Mouse (Mus musculus) monocyte, adult 5-6 weeks (primary cell): Measurements from ENCODE around the gene Ugt1a5. TPM values are rescaled to one million over a fixed set of nuclear protein-coding genes. Genes with fewer than 3 reads are reported as not detected.
"Not testable (repeated sequence)": the region's sequence is repeated elsewhere in the genome, so short reads cannot be mapped to it uniquely, and the experiment has no call there.

Experiments used
- ATAC-seq: fragments of 153-309, 156-312 bp; replicated peaks from 2 replicates; pipeline ENCODE4 v1.8.0; 2017; ENCODE audit warnings: mild to moderate bottlenecking; ENCODE audit not compliant: low TSS enrichment, insufficient number of reproducible peaks, severe bottlenecking, poor library complexity, low FRiP score
- total RNA-seq: library from RNA; stranded (forward); fragments of 200-1000, 200-491, 200-594 nt; gene quantifications from 3 replicates; pipeline ENCODE4 v1.2.3, GENCODE M21; 2017

Gene Ugt1a5
- 1.5 to 2.3 TPM in 2 of 3 replicates, not detected in the other for total RNA-seq

DNA sequence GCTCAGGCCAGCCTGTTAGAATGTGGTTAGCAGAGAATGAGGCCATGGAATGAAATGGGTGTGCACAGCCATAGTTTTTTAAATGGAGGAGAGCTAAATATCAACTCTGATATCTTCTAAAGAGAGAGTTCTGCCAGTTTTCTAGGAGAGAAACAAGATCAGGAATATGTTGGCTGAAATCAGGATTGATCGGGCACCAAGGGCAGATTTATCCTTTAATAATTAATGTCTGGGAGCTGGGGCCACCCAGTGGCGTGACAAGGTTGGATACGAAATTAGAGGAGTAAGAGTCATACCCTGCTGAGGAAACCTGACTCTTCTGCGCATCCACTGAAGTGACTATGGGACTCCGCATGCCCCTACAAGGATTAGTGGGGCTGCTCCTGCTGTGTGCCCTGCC lies at the start of gene Ugt1a5:
Gene Ugt1a5, plus strand, starts transcription at position 302 of the 400 bp plus-strand sequence.
- no peak for ATAC-seq

DNA sequence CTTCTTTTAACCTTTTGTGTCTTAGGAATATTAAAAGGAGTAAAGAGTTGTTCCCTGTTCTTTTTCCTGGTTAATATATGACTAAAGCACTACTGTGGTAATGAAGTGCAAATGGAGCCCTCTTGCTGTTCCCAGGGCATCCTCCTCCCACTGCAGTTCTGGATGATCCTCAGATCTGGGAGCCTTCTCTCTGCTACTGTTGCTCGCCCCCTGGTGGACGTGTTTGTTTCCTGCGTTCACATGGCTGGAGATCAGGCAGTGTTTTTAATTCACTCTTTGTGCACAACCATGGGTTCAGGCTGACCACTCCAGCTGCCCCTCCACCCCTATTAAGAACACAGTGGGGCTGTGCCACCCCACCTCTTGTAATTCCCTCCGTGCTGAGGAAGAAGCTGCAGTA lies 45.3 kb upstream of the Ugt1a5 start:
- peak; percentile 76 for ATAC-seq

DNA sequence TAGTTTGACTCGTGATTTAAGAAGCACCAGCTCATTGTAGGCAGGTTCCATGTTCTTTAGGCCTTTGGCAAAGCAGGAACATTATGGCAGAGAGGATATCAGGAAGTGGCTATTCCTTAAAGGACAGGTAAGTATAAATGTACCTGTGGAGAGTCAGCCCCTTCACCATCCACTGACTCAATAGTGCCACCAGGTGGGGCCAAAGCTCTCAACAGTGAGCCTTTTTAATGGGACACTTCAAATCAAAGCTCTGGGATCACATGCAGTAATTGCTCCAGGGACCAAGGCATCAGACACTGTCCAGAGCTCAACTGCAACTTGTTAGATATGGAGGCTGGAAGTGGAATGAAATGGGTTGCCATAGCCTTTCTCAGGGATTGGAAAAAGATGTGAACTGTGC lies 44.3 kb upstream of the Ugt1a5 start:
- not testable (repeated sequence) for ATAC-seq

DNA sequence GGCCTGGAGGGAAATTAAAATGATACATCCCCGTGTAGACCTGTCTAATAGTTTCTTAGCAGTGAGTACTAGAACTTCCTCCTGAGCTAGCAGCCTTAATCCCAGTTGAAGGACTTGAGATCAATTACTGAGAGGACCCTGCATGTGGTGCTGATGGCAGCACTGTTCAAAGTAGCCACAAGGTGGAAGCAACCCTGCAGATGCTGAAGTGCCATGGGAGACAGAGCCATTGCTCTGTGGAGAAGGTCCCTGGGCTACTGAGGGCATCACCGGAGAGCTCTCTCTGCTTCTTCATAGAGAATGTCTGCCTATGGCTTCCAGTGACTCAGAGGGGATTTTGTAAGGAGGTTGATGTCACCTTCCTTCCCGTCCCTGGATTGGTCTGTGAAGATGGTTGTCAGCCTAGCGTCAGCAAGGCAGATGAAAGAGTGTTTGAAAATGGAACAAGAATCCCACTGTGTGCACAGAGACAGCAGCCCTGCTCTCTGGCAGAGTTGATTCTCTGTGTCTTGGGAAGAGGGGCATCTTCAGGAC lies 39.9 kb upstream of the Ugt1a5 start:
- peak; percentile 74 for ATAC-seq

DNA sequence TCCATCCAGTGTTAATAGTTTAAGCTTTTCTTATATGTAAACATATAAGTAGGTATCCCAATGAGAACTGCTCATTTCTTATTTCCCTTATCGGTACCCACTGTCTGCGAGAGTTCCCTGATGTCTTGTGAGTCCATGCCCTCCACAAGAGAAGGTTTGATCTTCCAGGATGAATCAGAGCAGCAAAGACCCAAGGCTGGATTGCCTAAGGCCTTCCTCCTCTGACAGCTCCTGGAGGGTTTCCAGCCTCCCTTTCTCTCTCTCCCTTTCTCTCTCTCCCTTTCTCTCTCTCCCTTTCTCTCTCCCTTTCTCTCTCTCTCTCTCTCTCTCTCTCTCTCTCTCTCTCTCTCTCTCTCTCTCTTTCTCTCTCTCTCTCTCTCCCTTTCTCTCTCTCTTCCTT lies 36.7 kb upstream of the Ugt1a5 start:
- ATAC-seq, result not testable (repeated sequence)

DNA sequence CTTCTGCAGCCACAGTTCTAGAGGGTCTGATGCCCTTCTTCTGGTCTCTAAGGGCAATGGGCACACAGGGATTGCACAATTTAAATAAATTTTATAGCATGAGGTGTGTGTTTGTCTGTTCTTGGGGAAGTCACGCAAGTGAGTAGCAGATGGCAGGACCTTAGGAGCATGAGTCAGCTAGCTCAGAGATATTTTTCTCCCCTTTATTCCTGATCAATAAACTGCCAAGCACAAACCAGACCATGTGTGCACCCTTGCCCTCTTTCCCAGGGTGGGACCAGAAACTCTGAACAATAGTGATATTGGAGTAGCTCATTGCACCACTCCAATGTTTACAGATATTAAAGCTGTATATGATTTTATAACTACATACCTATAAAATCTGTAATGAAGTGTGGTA lies 35.6 kb upstream of the Ugt1a5 start:
- not testable (repeated sequence) for ATAC-seq

DNA sequence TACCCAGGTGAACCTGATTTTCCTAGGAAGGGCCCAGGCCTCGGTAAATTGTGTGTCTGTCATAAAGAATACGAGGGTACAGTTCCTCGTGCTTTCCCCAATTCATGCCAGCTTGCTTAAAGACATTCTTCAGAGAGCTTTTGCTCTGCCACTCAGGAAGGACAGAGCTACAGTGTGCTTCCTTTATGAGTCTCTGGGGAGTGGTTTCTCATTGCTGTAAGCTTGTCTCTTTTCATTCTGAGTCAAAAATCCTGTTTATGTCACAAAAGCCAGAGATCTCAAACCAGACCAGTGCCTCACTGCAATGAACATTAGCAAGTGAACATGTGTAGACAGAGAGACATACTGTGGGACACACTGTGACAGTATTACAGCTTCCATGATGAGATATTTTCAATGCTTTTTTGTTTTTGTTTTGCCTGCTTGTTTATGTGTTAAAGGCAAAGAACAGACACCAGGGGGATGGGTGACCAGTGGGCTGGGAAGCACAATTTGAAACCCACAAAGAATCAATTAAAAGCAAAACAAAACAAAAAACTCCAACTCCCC lies 31.8 kb upstream of the Ugt1a5 start:
- no peak for ATAC-seq

DNA sequence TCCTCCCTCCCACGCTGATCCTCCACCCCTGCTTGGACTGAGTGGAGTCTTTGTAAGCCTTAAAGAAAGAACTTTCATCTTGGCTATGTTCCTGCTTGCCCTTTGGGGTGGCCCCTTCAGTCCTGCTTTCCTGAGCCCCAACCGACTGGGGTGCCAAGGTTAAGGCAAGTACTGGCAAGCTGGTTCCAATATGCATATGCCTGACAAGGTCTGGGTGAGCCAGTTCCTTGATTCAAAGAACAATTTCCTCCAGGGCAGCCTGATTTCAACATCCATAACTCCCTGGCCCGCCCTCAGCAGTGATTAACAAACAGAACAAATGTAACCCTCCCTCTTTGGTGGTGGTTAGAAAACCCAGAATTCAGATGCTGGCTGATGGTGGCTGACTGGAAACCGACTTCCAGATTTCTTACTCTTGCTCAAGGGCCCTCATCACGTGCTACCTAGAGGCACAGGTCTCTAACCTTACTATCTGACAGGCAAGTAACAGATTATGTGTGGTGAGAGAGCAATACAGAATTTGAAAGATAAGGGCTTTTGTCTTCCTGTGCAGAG lies 31.3 kb upstream of the Ugt1a5 start, which contains the start of gene Ugt1a6a:
Gene Ugt1a6a, plus strand, starts transcription at position 353 of the 555 bp plus-strand sequence.
- ATAC-seq, result peak; percentile 84

DNA sequence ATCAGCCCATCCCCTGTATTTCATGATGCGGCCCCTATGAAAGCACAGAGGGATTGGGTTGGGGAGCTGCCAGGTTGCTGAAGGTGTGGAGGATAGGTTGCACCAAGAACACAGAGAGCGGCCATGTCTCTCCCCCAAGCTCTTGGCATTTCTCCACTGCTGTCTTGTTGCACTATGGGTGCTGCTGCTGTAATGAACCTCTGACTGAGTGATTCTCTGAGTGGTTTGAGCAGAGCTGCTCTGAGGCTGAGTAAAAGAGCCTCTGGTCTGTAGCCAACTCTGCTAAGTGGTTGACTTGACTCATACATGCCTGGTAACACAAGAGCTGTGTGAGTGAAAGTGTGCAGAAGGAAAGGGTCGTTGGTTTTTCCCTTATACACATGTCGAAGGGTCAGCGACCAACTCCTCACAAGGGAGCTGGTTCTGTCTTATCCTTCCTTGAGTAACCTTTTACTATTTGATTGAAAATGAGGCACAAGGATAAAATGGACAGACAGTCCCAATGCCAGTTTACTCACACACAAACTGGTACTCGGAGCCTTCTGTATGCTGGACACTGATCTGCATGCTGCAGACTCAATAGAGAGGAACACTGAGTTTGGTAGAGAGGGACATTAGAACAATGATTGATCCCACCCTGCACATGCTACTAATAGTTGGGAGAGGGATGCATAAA lies 30.4 kb upstream of the Ugt1a5 start:
- ATAC-seq, result not testable (repeated sequence)

DNA sequence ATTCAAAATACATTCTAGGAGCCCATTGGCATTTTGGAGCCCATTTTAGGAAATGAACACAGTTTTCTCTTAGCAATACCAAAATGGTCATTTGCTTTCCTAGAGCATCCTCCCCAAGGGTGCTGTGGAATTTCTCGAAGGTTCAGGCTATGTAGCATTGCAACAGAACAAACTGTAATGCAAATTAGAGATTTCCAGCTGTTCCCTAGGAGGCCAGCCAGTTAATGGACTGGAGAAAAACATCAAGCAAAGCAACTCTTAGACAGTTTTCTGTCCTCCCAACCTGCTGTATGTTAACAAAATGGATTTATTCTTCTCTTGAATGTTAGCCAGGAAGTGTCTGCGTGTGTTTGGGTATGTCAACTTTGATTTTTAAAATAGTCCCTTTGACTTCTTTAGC lies 29.2 kb upstream of the Ugt1a5 start:
- no peak for ATAC-seq

DNA sequence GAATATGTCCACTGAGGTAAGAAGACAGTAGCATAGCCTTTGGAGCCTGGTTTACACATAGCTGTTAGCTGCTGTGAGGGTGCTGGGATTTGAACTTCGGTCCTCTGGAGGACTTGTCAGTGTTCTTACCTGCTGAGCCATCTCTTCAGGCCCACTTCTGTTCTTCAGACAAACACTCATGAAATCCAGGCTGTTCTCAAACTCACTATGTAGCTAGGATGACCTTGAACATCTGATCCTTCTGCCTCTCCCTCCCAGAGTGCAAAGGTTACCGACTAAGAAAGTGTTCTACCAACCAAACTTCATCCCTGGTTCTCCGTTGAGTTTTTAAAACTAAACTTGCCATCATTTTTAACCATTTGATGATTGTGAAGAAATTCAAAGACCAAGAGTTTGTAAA lies 28.5 kb upstream of the Ugt1a5 start:
- no peak for ATAC-seq

DNA sequence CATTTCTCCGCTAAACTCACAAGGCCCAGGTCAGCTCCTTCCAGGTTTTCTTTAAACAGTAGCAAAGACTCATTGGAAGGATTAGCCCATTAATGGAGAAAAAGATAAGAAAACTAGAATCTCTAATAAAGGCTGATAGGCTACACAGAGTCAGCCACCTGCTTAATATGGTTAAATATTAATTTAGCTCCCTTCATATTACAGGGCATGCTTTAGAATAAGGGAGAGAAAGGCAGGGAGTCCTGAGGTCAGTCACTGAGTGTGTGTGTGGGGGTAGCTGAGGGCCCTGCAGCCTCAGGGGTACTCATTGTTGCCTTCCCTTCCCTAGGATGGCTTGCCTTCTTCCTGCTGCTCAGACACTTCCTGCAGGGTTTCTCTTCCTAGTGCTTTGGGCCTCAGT lies 27.7 kb upstream of the Ugt1a5 start:
- no peak for ATAC-seq

DNA sequence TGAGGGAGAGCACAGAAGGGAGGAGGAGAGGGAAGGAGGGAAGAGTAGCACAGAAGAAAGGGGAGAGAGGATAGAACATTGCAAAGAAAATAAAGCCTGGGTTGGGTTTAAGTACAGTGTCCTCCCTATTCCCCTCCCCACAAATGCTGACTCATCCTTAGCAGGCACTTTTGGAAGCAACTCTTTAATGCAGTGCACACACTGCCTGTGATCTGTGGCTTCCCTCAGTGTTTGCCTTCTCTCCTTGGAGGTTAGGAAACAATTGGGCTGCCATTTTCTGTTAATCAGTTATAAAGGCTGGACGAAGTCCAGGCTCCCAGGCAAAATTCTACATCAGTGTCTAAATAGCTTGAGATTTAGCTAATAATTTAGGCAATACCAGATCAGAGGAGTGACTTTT lies 25.3 kb upstream of the Ugt1a5 start:
- not testable (repeated sequence) for ATAC-seq

DNA sequence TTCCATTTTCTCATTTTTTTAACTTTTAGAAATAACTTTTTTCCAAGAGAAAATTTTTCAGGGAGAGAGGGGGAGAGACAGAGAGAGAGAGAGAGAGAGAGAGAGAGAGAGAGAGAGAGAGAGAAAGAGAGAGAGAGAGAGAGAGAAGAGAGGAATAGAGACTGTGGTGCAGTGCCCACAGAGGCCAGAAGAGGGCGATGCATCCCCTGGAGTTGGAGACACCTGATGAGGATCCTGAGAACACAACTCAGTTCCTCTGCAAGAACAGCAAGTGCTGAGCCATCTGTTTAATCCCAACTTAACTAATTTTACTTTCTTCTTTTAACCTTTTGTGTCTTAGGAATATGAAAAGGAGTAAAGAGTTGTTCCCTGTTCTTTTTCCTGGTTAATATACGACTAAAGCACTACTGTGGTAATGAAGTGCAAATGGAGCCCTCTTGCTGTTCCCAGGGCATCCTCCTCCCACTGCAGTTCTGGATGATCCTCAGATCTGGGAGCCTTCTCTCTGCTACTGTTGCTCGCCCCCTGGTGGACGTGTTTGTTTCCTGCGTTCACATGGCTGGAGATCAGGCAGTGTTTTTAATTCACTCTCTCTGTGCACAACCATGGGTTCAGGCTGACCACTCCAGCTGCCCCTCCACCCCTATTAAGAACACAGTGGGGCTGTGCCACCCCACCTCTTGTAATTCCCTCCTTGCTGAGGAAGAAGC lies 21.7 kb upstream of the Ugt1a5 start:
- peak; percentile 80 for ATAC-seq

DNA sequence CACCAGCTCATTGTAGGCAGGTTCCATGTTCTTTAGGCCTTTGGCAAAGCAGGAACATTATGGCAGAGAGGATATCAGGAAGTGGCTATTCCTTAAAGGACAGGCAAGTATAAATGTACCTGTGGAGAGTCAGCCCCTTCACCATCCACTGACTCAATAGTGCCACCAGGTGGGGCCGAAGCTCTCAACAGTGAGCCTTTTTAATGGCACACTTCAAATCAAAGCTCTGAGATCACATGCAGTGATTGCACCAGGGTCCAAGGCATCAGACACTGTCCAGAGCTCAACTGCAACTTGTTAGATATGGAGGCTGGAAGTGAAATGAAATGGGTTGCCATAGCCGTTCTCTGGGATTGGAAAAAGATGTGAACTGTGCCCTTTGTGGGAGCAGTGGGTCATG lies 20.5 kb upstream of the Ugt1a5 start:
- ATAC-seq, result not testable (repeated sequence)

DNA sequence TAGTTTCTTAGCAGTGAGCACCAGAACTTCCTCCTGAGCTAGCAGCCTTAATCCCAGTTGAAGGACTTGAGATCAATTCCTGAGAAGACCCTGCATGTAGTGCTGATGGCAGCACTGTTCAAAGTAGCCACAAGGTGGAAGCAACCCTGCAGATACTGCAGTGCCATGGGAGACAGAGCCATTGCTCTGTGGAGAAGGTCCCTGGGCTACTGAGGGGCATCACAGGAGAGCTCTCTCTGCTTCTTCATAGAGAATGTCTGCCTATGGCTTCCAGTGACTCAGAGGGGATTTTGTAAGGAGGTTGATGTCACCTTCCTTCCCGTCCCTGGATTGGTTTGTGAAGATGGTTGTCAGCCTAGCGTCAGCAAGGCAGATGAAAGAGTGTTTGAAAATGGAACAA lies 15.7 kb upstream of the Ugt1a5 start:
- ATAC-seq, result peak; percentile 57; the same call in 1 of the 2 replicates

DNA sequence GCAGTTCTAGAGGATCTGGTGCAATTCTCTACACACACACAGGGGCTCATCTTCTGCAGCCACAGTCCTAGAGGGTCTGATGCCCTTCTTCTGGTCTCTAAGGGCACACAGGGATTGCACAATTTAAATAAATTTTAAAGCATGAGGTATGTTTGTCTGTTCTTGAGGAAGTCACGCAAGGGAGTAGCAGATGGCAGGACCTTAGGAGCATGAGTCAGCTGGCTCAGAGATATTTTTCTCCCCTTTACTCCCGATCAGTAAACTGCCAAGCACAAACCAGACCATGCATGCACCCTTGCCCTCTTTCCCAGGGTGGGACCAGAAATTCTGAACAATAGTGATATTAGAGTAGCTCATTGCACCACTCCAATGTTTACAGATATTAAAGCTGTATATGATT lies 7.4 kb upstream of the Ugt1a5 start:
- ATAC-seq, result peak; percentile 43; the same call in 1 of the 2 replicates

DNA sequence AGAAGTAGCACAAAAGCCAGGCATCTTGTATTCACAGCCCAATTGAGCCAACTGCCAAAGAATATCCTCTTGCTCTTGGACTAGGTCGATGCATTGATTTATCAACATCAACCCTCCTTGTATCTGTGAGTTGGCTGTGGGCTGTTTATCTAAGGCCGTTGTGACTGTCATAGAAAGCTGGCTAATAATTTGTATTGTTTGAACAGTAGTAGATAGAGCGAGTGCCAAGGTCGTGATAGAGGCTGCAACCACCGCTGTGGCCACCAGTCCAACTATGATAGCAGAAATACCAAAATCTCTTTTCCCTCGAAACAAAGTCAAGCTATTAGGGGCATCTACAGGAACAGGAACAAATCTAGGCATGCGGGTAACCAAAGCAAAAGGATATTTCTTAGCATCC lies 6.4 kb downstream of the Ugt1a5 start:
- not testable (repeated sequence) for ATAC-seq

DNA sequence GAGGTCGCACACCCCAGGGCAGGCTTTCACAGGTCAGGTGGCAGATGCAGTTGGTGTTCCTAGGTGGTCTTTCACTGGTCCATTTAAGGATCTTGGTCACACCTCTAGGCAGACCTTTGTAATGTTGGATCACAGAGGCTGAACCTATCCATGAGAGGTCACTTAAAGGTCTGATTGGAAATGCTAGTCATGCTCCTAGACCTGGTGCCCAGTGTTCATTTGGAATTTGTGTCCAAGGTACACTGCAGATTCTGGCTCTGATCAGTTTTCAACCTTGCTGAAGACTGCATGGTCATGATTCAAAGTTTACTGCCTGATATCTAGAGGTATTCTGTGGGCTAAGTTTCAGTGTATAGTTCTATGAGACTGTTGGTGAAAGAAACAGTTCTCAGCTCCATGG lies 13.8 kb downstream of the Ugt1a5 start:
- no peak for ATAC-seq
